Mouse (Mus musculus) kidney, adult 18-20 months (tissue): ENCODE data around the gene Zfp386.

Experiments
- DNase-seq: peaks from one replicate; pipeline ENCODE4 v3.0.0; 2021

Zfp386 gene

GRCm38 (mm10) chr12:116094765-116095555, 47.4 kb downstream of the Zfp386 start:
- no peak for DNase-seq

GRCm38 (mm10) chr12:116096361-116096904, 48.9 kb downstream of the Zfp386 start:
- DNase-seq = no peak

- no peak for DNase-seq
These were observed 49.6 kb downstream of the Zfp386 start for GRCm38 (mm10) chr12:116097166-116097565.

- no peak for DNase-seq
These were observed 54.4 kb downstream of the Zfp386 start for GRCm38 (mm10) chr12:116101945-116102344.

- DNase-seq = no peak
These were observed 62.2 kb downstream of the Zfp386 start for GRCm38 (mm10) chr12:116109451-116110353.

GRCm38 (mm10) chr12:116111007-116111694, 63.6 kb downstream of the Zfp386 start:
- DNase-seq = no peak
